Mouse (Mus musculus) CD4-positive naive resting alpha-beta T cell, adult 76 days (primary cell): ENCODE measurements around the gene Wdr83. TPM values are rescaled to one million over a fixed set of nuclear protein-coding genes. Genes with fewer than 3 reads are reported as not detected.

ENCODE experiments used
- total RNA-seq: library from RNA; stranded (reverse); gene quantifications from one replicate; pipeline ENCODE4 v1.2.4, GENCODE M21; 2023

Gene Wdr83
- total RNA-seq = 11.5 TPM

GRCm38 (mm10) chr8:85081216-85081555, at the start of gene Wdr83:
Gene Wdr83 (minus strand): TSS chr8:85081306.

GRCm38 (mm10) chr8:85122995-85123394, 41.9 kb upstream of the Wdr83 start, which contains the start of gene Zfp791:
Gene Zfp791 (minus strand): TSS chr8:85123095.

GRCm38 (mm10) chr8:85083108-85083813, 2.2 kb upstream of the Wdr83 start, which contains the start of gene Man2b1:
Gene Man2b1 (plus strand): TSS chr8:85083270.

GRCm38 (mm10) chr8:85080532-85081215, 432 bp downstream of the Wdr83 start, which contains the start of gene Wdr83os:
Gene Wdr83os (plus strand): TSS chr8:85080740.

GRCm38 (mm10) chr8:85071514-85072281, 9.4 kb downstream of the Wdr83 start, which contains the start of gene Dhps:
Gene Dhps (plus strand): TSS chr8:85071757.

GRCm38 (mm10) chr8:85067982-85068381, 13.1 kb downstream of the Wdr83 start, which contains the start of gene Gm5741:
Gene Gm5741 (minus strand): TSS chr8:85067982.

GRCm38 (mm10) chr8:85059879-85060616, 21.1 kb downstream of the Wdr83 start, which contains the start of gene Fbxw9:
Gene Fbxw9 (plus strand): TSS chr8:85060055.

GRCm38 (mm10) chr8:85036718-85037365, 44.3 kb downstream of the Wdr83 start, which contains the start of gene Tnpo2:
Gene Tnpo2 (plus strand): TSS chr8:85036915.

GRCm38 (mm10) chr8:85026670-85027515, 54.2 kb downstream of the Wdr83 start, which contains the start of gene Trir:
Gene Trir (plus strand): TSS chr8:85026823.

GRCm38 (mm10) chr8:85025098-85025932, 55.8 kb downstream of the Wdr83 start, which contains the start of gene Asna1:
Gene Asna1 (minus strand): TSS chr8:85025281.

Other genes with a start within 250 kb of the Wdr83 start
- gene Gadd45gip1, start 249.8 kb downstream of the Wdr83 start, total RNA-seq = 13.2 TPM
- gene Rad23a, start 240.6 kb downstream of the Wdr83 start, total RNA-seq = 70.4 TPM
- 445 TPM for gene Calr, start 234.4 kb downstream of the Wdr83 start, total RNA-seq
- gene Farsa, start 224.3 kb downstream of the Wdr83 start, total RNA-seq = 68.4 TPM
- gene Syce2, start 209.2 kb downstream of the Wdr83 start, total RNA-seq = 4.2 TPM
- gene Gcdh, start 187.4 kb downstream of the Wdr83 start, total RNA-seq = 21.0 TPM
- 0.62 TPM for gene Klf1, start 179.4 kb downstream of the Wdr83 start, total RNA-seq
- 8.8 TPM for gene Dnase2a, start 172.7 kb downstream of the Wdr83 start, total RNA-seq
- gene Mast1, start 143.9 kb downstream of the Wdr83 start, total RNA-seq = 0.15 TPM
- gene Rtbdn, start 134.3 kb downstream of the Wdr83 start, total RNA-seq = not detected
- not detected for gene Gm49661, start 111.9 kb downstream of the Wdr83 start, total RNA-seq
- 57.7 TPM for gene Prdx2, start 111.7 kb downstream of the Wdr83 start, total RNA-seq
- 28.2 TPM for gene Rnaseh2a, start 111.5 kb downstream of the Wdr83 start, total RNA-seq
- gene Junb, start 102.6 kb downstream of the Wdr83 start, total RNA-seq = 1,783 TPM
- gene Hook2, start 90.7 kb downstream of the Wdr83 start, total RNA-seq = 6.6 TPM
- not detected for gene Best2, start 66.8 kb downstream of the Wdr83 start, total RNA-seq
- gene Asna1, start 56.0 kb downstream of the Wdr83 start, total RNA-seq = 55.2 TPM
- gene Trir, start 54.5 kb downstream of the Wdr83 start, total RNA-seq = 167 TPM
- 68.9 TPM for gene Tnpo2, start 44.4 kb downstream of the Wdr83 start, total RNA-seq
- gene Fbxw9, start 21.3 kb downstream of the Wdr83 start, total RNA-seq = 6.9 TPM
- not detected for gene Gm5741, start 13.3 kb downstream of the Wdr83 start, total RNA-seq
- gene Dhps, start 9.5 kb downstream of the Wdr83 start, total RNA-seq = 115 TPM
- 60.0 TPM for gene Wdr83os, start 566 bp downstream of the Wdr83 start, total RNA-seq
- gene Man2b1, start 2.0 kb upstream of the Wdr83 start, total RNA-seq = 113 TPM
- gene Zfp791, start 41.8 kb upstream of the Wdr83 start, total RNA-seq = not detected
- gene Cks1brt, start 70.6 kb upstream of the Wdr83 start, total RNA-seq = not detected
- gene Olfr371, start 144.7 kb upstream of the Wdr83 start, total RNA-seq = not detected
- gene Orc6, start 218.3 kb upstream of the Wdr83 start, total RNA-seq = 57.7 TPM
- gene Vps35, start 218.5 kb upstream of the Wdr83 start, total RNA-seq = 55.6 TPM